Mouse (Mus musculus): ENCODE data around the gene Ptpru.
"Not testable (repeated sequence)": the region's sequence is repeated elsewhere in the genome, so short reads cannot be mapped to it uniquely, and the experiment has no call there.

Gene Ptpru

GRCm38 (mm10) chr4:131833971-131834609 is 4.0 kb downstream of the Ptpru start:
- DNase-seq (ENCODE audit: low spot score in 2 of 2): peak in 1 of 2 experiments; percentile 28

GRCm38 (mm10) chr4:131832759-131833407 is 5.2 kb downstream of the Ptpru start:
- DNase-seq (ENCODE audit: low spot score in 2 of 2): no peak

GRCm38 (mm10) chr4:131831546-131832045 is 6.5 kb downstream of the Ptpru start:
- no peak for DNase-seq (ENCODE audit: low spot score in 2 of 2)

GRCm38 (mm10) chr4:131829123-131829522 is 9.0 kb downstream of the Ptpru start:
- DNase-seq (ENCODE audit: low spot score in 2 of 2): no peak

- DNase-seq (ENCODE audit: low spot score in 2 of 2): no peak
These were observed 11.2 kb downstream of the Ptpru start for GRCm38 (mm10) chr4:131826905-131827304.

- DNase-seq (ENCODE audit: low spot score in 2 of 2): no peak
These were observed 12.3 kb downstream of the Ptpru start for GRCm38 (mm10) chr4:131825830-131826229.

GRCm38 (mm10) chr4:131824939-131825338 is 13.1 kb downstream of the Ptpru start:
- DNase-seq (ENCODE audit: low spot score in 2 of 2): no peak

GRCm38 (mm10) chr4:131822583-131822982 is 15.5 kb downstream of the Ptpru start:
- no peak for DNase-seq (ENCODE audit: low spot score in 2 of 2)

GRCm38 (mm10) chr4:131821161-131821731 is 16.8 kb downstream of the Ptpru start:
- peak; percentile 32 to 62 for DNase-seq (ENCODE audit: low spot score in 2 of 2)

GRCm38 (mm10) chr4:131818926-131819325 is 19.2 kb downstream of the Ptpru start:
- DNase-seq (ENCODE audit: low spot score in 2 of 2): no peak

- DNase-seq (ENCODE audit: low spot score in 2 of 2): no peak
These were observed 22.3 kb downstream of the Ptpru start for GRCm38 (mm10) chr4:131815774-131816173.

GRCm38 (mm10) chr4:131814869-131815268 is 23.2 kb downstream of the Ptpru start:
- no peak for DNase-seq (ENCODE audit: low spot score in 2 of 2)

GRCm38 (mm10) chr4:131813798-131814197 is 24.3 kb downstream of the Ptpru start:
- no peak for DNase-seq (ENCODE audit: low spot score in 2 of 2)

GRCm38 (mm10) chr4:131812458-131812857 is 25.6 kb downstream of the Ptpru start:
- DNase-seq (ENCODE audit: low spot score in 2 of 2): no peak

GRCm38 (mm10) chr4:131805255-131805654 is 32.8 kb downstream of the Ptpru start:
- no peak for DNase-seq (ENCODE audit: low spot score in 2 of 2)

GRCm38 (mm10) chr4:131804732-131805131 is 33.4 kb downstream of the Ptpru start:
- not testable (repeated sequence) for DNase-seq (ENCODE audit: low spot score in 2 of 2)

GRCm38 (mm10) chr4:131803846-131804245 is 34.2 kb downstream of the Ptpru start:
- DNase-seq (ENCODE audit: low spot score in 2 of 2): no peak

- DNase-seq (ENCODE audit: low spot score in 2 of 2): no peak
These were observed 39.1 kb downstream of the Ptpru start for GRCm38 (mm10) chr4:131798968-131799367.

- no peak for DNase-seq (ENCODE audit: low spot score in 2 of 2)
These were observed 40.2 kb downstream of the Ptpru start for GRCm38 (mm10) chr4:131797920-131798319.

GRCm38 (mm10) chr4:131797483-131797882 is 40.6 kb downstream of the Ptpru start:
- DNase-seq (ENCODE audit: low spot score in 2 of 2): no peak

GRCm38 (mm10) chr4:131796312-131797080 is 41.6 kb downstream of the Ptpru start:
- no peak for DNase-seq (ENCODE audit: low spot score in 2 of 2)

- DNase-seq (ENCODE audit: low spot score in 2 of 2): no peak
These were observed 51.3 kb downstream of the Ptpru start for GRCm38 (mm10) chr4:131786800-131787199.
